8 mouse cellular contexts compared by ENCODE assay signal in genomic region chr19:4698205-4698677, GRCm38 (mm10). TPM values are rescaled to one million over a fixed set of nuclear protein-coding genes. Genes with fewer than 3 reads are reported as not detected.
A peak's percentile ranks its signal among the peaks of the same experiment; 100 is the strongest.
DNase-seq lines count a peak whose midpoint lies in the region; ATAC-seq lines count a peak whose summit lies in the region.

Gene Gm960 (minus strand): TSS chr19:4698668.

- H3K9me3 ChIP-seq in hindbrain, embryonic 14.5 days (ENCODE audit: control insufficient read depth, low read length) = no peaks in the 10 kb centered on the region

- peaks cover 8% of the 10 kb centered on the region; the same call in 1 of the 2 replicates for H3K27me3 ChIP-seq in hindbrain, embryonic 14.5 days (ENCODE audit: control insufficient read depth, insufficient read depth, low read length)

- peak within 1 kb of the TSS; percentile 50 for H3K4me3 ChIP-seq in hindbrain, embryonic 14.5 days (replicated peaks; ENCODE audit: low read length)

- peak within 1 kb of the TSS; percentile 58 for H3K4me2 ChIP-seq in hindbrain, embryonic 14.5 days (replicated peaks)

- no peaks in the 10 kb centered on the region for H3K36me3 ChIP-seq in hindbrain, embryonic 14.5 days (replicated peaks; ENCODE audit: control insufficient read depth, insufficient read depth)

- peak; percentile 81 for DNase-seq in ZHBTc4 (ENCODE audit: low read depth, low spot score)
- DNase-seq in cerebellum, postnatal 10 days = peak; percentile 96 to 97
- peak; percentile 48 for DNase-seq in gastrocnemius, adult 18-20 months (ENCODE audit: low spot score)
- DNase-seq in hindbrain, embryonic 14.5 days (ENCODE audit: low spot score) = peak; percentile 82
- DNase-seq in left cerebral cortex, adult 8-10 months (ENCODE audit: low spot score in 2 of 2) = peak; percentile 81 to 82
- peak; percentile 72 for DNase-seq in lung, postnatal 4 days
- DNase-seq in right cerebral cortex, postnatal 14 days = peak; percentile 88
- no peak for DNase-seq in T-cell, adult 2 months (ENCODE audit: low spot score)

- under 1% methylated on average over 39 of the region's 40 CpGs for WGBS in hindbrain, embryonic 14.5 days

- peak within 1 kb of the TSS; percentile 76 for H3K9ac ChIP-seq in hindbrain, embryonic 14.5 days

- peaks cover 6% of the 10 kb centered on the region; the same call in 1 of the 2 replicates for H3K4me1 ChIP-seq in hindbrain, embryonic 14.5 days (replicated peaks; ENCODE audit: control insufficient read depth, insufficient read depth, low read length)

- peak; percentile 89 for ATAC-seq in hindbrain, embryonic 14.5 days (ENCODE audit: low FRiP score)

- peak within 1 kb of the TSS; percentile 80 for H3K27ac ChIP-seq in hindbrain, embryonic 14.5 days

RNA-seq across cellular contexts. Expression of gene Gm960, which starts in this region (rescaled TPM):
- under 1 TPM in 1 of 2 experiments, not detected in 1; 0.31 TPM for total RNA-seq in gastrocnemius, adult 18-20 months (2021)
- polyA plus RNA-seq in hindbrain, embryonic 14.5 days (2014; fragmentation: Nextera tagmentation; extraction: Ambion mirVana) = 5.4 and 6.3 TPM in 2 replicates
- total RNA-seq in left cerebral cortex, adult 8-10 months (2022) = 1 to 10 TPM; 1.4 to 4.5 (median 2.2) TPM

Comparison
In these comparisons a context has a peak if more than half of its experiments do, and no peak if none do; other contexts are left out.
1. Peak in DNase-seq in gastrocnemius, adult 18-20 months; RNA of the gene not detected or under 1 TPM.